Mouse (Mus musculus) 3134 (cell line): ENCODE measurements around the gene Pnpla7.

ENCODE experiments used
- DNase-seq: peaks from one replicate; pipeline ENCODE4 v3.0.0-alpha.2; 2011; ENCODE audit warnings: low spot score; ENCODE audit not compliant: insufficient read length; ENCODE audit errors: extremely low read depth

Gene Pnpla7

DNA sequence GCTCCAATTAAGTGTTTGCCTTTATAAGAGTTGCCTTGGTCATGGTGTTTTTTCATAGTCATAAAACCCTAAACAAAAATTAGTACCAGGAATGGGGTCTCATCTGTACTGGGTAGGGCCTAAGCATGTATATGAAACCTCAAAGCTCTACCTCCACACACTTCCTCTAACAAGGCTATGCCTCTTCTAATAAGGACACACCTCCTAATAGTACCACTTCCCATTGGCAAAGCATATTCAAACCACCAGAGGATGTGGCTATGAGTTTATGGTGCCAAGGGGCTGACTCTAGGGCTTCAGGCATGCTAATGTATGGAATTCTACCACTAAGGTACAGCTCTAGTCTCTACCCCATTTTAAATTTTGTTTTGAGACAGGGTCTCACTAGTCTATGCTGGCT lies 89.7 kb downstream of the Pnpla7 start:
- no peak for DNase-seq

DNA sequence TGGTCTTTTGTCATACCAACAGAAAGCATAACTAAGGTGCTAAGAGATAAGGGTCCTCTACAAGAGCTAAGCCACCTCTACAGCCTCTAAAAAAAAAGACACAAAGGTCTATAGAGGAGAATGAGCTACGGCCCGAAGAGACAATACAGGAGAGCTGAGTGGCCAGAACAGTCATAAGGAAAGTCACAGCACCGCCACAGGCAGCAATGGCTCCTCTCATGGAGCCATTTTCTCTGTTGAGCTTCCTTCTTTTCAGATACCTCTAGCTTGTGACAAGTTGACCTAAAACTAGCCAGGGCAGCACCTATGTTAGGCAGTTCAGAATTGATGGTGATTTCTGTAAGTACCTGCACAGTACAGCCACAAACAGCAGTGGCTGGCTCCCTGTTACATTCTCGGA lies 90.7 kb downstream of the Pnpla7 start:
- no peak for DNase-seq

DNA sequence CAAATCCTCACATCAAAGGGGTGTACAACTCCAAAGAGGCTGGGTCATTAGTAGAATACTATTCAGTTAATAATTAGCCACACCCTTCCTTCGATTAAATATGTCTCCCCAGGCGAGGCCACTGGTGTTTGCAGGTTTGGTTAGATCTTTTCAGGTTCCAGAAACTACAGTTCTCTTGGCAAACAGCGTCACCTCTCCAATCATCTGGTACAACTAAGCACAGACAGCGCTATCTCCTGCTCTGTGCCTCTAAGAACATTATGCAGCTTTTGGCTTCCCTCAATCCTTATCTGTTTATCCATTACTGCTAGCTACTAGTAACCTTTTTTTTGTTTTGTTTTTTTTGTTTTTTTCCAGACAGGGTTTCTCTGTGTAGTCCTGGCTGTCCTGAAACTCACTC lies 93.7 kb downstream of the Pnpla7 start:
- no peak for DNase-seq

DNA sequence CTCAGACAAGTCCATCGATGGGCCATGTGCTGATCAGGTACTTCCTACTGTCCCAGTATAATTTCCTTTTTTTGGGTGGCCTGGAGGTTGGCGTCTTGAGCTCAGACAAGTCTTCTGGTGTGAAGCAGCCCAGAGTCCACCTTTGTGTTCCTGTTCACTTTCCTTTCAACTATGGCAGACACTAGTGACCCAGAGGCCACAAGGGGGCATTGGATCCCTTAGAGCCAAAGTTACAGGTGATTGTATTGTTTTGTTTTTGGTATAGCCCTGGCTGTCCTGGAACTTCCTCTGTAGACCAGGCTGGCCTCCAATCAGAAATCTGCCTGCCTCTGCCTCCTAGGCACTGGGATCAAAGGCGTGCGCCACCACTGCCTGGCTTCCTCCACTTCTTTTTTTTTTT lies 96.6 kb downstream of the Pnpla7 start:
- DNase-seq = no peak

DNA sequence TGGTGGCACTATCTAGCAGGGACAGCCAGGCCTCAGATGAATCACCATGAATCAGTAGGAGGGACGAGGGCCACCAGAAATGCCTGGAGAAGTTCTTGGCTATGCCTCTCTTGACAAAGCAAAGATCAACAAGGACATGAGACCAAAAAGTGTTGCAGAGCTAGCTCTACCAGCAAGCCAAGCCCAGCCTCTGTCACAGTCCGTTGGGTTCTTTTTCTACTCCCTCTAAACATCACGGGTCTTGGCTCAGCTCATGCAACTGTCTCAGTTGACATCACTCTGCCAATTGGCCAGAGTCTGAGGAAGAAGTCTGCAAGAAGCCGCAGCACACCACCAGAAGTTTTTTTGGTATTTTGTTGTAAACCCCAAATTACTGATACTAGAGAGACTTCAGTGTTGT lies 99.7 kb downstream of the Pnpla7 start:
- no peak for DNase-seq

DNA sequence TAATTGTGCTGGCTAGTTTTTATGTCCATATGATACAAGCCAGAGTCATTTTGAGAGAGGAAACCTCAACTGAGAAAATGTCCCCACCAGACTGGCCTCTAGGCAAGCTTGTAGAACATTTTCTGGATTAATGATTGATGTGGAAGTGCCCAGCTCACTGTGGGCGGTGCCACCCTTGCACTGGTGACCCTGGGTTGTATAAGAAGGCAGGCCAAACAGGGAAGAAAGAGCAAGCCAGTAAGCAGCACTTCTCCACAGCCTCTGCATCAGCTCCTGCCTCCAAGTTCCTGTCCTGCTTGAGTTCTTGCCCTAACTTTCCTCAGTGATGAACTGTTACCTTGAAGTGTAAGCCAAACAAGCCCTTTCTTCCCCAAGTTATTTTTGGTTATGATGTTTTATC lies 103.1 kb downstream of the Pnpla7 start:
- DNase-seq = no peak

DNA sequence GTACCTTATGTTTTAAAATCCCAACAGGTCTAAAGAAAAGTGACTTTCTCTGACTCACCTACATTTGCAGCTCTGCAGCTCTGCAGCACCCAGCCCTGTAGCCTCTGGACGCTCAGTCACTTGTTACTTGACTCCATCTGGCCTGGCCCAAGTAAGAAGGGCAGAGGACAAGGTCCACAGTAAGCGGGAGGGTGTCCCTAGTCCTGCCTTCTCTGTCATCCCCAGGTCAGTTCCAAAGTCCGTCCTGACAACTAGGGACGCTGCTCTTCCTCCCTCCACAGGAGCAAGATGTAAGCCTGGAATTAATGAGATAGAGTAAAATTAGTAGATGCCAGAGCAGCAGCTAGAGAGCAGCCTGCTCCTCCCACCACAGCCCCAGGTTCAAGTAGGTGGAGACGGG lies 104.2 kb downstream of the Pnpla7 start, which contains the start of gene Entpd8:
Entpd8 (plus strand) TSS at position 229 of the 400 bp plus-strand sequence.
- no peak for DNase-seq

DNA sequence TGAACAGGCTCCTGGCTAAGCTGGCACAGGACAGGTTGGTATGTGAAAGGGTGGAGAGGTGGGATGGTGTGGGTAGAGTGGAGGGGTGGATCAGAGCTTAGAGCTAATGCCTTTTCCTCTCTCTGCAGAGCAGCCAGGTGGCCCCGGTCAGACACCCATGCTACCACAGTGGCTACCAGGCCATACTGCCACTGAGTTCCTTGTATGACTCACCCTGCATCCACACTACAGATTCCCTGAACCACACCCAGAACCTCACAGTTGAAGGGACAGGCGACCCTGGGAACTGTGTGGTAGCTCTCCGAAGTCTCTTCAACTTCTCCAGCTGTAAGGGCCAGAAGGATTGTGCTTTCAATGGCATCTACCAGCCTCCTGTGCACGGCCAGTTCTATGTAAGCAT lies 107.9 kb downstream of the Pnpla7 start:
- no peak for DNase-seq

DNA sequence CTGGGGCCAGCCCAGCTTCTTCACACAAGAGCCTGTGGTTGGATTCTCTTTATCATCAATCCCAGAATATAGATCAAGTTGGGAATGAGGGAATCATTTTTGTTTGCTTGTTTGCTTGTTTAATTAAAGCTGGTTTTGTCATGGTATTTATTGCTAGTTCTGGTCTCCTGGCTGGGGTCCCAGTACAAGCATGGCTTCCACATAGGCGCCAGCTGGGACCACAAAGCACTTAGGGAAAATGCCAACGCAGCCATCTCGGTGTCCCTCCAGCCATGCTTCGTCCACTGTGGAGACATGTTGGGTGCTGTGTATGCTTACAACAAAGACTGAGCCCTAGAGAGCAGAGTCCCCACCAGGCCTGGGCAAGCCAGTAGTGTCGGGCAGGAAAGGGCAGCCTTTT lies 109.7 kb downstream of the Pnpla7 start:
- no peak for DNase-seq

DNA sequence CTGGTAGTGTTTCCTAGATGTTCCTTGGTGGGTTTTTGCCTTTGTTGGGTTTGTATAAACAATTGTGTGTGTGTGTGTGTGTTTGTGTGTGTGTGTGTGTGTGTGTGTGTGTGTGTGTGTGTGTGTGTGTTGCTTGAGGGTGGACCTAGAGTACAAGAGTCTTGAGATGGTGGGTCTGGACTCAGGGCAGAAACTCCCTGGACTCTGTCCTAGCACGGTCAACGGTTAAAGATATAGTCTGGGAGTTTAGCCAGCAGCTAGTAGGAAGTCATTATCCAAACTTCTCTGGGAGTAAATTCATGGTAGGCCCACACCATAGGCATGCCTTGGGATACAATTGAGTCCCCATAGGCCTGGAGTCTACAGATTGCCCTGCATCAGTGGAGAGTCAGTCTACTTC lies 112.0 kb downstream of the Pnpla7 start:
- DNase-seq = no peak

DNA sequence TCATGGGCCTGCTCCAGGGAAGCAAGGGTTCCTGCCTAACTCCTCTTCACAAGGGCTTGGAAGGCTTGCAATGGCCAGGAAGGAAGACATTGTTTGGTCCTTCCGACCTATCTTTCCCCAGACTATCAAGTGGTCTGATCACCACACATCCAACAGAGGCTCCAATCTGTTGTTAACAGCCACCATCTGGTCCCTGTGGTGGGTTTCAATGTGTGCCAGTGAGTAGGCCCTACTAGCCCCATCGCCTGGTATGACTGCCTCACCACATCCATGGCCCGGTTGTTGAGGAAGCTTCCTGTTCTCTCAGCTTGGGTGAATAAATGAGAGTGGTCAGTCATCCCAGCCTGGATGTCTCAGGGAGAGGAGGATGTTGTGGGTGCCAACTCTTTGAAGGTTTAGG lies 112.8 kb downstream of the Pnpla7 start:
- DNase-seq = no peak

DNA sequence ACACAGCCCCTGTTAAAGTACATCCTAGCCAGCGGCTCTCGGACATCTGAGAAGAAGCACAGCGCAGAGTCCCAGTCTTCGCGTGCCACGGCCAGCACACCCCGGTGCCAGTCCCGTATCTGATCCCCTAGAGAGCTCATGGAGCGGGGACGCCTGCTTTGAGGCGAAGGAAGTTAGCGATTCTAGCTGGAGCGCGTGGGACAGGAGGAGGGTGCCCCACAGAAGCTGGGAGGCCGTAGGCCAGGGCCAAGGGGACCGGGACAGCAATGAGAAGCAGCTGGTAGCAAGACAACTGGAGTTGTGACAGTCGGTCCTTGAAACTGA lies 118.9 kb downstream of the Pnpla7 start:
- DNase-seq = no peak

DNA sequence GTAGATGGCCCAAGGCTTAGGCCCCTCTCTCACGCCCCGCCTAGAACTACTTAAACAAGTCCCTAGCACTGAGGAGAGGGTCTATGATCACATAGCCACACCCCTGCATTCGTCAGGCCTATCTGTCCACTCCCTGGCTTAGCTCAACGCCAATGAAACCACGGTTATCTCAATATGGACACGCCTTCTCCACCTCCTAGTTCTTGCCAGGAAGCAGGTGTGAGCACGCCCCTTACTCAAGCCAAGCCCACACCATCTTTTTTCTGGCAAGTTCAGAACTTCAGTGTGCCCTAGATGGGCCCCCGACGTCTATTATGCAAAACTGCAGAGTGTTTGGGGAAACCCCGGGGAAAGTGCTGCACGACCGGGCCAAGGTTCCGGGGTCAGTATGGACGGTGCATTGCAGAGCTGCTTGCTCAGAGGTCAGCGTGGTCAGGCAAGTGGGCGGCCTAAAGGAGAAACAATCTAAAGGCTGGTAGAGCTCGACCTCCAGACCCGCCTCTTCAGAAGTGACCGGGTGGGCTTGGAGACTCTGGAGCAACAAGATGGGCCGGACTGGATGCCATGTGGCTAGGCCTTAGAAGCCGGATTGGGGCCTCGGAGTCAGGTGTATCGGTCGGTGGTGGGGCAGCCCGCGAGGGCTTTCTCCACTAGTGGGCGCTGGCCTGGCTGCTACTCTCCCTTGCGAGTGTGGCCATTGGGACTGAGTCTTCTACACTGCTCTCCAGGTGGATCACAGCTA lies 119.4 kb downstream of the Pnpla7 start, which contains the start of gene Noxa1:
Noxa1 (minus strand) TSS at position 41 of the 742 bp plus-strand sequence.
- no peak for DNase-seq

DNA sequence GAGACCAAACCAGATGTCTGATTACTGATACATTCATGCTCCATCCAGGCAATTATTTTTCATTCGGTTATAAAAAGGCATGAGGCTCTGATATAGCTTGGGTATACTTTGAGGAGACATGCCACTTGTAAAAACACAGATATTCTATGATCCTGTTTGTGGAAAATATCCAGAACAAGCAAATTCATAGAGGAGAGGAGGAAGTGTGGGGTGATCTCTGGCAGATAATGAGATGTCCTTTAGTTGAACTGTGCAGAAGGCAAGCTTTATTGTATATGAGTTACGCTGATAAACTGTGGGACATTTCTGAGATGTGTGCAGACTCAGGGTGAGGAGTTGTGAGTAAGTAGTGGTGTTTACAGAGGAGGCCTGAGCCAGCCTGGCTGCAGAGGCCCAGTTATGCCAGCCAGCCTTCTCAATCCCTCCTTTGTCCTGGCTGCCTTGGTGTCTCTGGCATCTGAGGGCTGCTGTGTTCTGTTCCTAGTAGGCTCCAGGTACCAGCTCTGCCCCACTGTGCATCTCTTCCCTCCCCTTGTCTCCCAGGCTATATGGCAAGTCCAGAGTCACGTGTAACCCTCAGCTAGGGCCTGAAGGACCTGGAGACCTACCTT lies 122.3 kb downstream of the Pnpla7 start:
- no peak for DNase-seq

DNA sequence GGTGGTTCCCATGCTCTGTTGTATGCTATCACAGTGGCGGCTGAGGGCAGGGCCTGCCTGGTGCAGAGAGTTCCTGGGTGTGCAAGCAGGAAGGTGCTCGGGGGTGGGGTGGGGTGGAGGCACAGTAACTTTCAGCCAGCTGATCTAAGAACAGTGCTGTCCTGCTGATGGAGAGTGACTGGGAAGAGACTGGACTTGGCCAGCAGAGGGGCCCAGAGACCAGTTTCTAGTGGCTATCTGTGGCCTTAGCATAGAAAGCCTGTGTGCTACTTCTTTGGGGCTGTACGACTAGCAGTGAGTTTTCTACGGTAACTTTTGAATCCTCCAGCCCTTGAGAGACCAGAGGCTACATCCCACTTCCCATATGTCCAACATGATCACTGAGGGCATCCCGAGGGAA lies 123.1 kb downstream of the Pnpla7 start:
- DNase-seq = no peak

DNA sequence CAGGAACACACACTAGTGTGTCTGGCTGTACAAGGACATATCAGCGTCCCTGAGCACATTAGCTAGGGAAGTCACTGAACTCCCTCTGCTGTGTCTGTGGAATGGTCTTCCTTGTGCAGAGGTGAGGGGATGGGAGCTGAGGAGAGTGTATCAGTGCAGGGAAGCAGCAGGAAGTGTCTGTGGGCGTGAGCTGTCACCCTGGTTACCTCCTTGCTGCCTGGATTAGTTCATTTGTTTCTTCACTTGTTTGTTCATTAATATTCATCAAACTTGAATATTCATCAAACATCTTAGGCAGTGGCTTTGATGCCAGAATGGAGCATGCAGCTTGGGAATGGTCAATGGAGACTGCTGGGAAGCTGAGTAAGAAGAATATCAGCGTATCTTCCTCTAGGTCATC lies 123.9 kb downstream of the Pnpla7 start:
- DNase-seq = no peak
